Mouse (Mus musculus): ENCODE data around the gene Map1a.

Map1a gene

GRCm38 (mm10) chr2:121288901-121289729 is at the start of gene Map1a:
Gene Map1a, plus strand, starts transcription at chr2:121289600.
- DNase-seq (ENCODE audit: low spot score in 2 of 2), result peak; percentile 78 to 81

DNA sequence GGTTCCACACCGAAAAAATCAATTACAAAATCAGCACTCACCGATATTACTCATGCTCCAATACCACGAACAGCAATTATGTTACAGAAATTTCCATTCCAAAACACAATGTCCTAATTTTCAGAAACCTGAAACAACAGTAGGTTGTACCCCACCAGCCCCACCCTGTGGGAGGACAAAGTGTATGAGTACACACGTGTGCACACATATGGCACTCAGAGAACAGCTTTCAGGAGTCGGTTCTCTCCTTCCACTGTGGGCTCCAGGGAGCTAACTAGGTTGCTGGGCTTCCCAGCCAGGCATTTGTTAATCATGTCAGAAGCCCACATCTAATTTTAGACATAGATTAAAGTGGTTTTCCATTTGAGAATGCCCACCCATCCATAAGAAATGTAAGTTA is 45.3 kb upstream of the Map1a start:
- no peak for DNase-seq (ENCODE audit: low spot score in 2 of 2)

DNA sequence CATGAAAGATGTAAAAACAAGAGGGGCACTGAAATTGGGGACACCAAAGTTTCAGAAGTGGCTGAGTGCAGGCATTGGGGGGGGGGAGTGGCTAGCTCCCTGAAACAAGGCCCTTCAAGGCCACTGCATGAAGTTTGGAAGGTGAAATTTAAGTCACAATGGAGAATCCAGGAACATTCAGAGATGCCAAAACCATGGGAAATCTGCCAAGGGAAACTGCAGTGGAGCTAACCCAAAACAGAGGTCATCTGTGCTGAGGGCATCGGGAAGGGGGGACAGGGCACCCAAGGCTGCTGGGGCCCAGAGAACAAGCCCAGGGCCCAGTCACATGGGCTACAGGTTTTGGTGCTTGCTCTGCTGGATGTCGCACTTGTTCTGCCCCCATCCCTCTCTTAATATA is 39.6 kb upstream of the Map1a start:
- DNase-seq (ENCODE audit: low spot score in 2 of 2), result no peak

- no peak for DNase-seq (ENCODE audit: low spot score in 2 of 2)
Measured at GRCm38 (mm10) chr2:121268446-121268845, 21.0 kb upstream of the Map1a start.

- DNase-seq (ENCODE audit: low spot score in 2 of 2), result peak in 1 of 2 experiments; percentile 20
Measured at GRCm38 (mm10) chr2:121270521-121271235, 18.7 kb upstream of the Map1a start.

- DNase-seq (ENCODE audit: low spot score in 2 of 2), result peak; percentile 89
Measured at GRCm38 (mm10) chr2:121271236-121271927, 18.0 kb upstream of the Map1a start, which contains the start of gene Trp53bp1. Gene Trp53bp1, minus strand, starts transcription at chr2:121271407.

GRCm38 (mm10) chr2:121271928-121272516 is 17.4 kb upstream of the Map1a start:
- DNase-seq (ENCODE audit: low spot score in 2 of 2), result no peak

GRCm38 (mm10) chr2:121287850-121288249 is 1.6 kb upstream of the Map1a start:
- no peak for DNase-seq (ENCODE audit: low spot score in 2 of 2)

GRCm38 (mm10) chr2:121289730-121290540 is 535 bp downstream of the Map1a start:
- DNase-seq (ENCODE audit: low spot score in 2 of 2), result no peak

GRCm38 (mm10) chr2:121292316-121293013 is 3.1 kb downstream of the Map1a start:
- DNase-seq (ENCODE audit: low spot score in 2 of 2), result no peak

DNA sequence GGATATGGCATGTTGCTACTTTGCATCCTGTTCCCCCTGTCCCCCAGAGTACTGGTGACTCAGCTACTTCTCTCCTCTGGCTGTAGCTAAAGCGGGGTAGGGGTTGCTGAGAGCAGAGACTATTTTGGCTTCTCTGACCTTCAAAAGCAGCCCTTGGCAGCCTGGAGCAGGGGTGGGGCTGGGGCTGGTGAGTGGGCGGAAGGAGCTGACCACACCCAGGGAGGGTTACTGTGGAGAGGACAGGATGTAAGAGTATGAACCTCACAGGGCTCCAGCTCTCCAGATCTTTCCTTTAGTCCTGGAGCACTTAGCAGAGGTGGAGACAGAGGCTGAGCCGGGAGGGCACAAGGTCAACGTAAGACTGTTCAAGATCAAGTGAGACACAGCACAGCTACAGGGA is 4.8 kb downstream of the Map1a start:
- DNase-seq (ENCODE audit: low spot score in 2 of 2), result no peak

DNA sequence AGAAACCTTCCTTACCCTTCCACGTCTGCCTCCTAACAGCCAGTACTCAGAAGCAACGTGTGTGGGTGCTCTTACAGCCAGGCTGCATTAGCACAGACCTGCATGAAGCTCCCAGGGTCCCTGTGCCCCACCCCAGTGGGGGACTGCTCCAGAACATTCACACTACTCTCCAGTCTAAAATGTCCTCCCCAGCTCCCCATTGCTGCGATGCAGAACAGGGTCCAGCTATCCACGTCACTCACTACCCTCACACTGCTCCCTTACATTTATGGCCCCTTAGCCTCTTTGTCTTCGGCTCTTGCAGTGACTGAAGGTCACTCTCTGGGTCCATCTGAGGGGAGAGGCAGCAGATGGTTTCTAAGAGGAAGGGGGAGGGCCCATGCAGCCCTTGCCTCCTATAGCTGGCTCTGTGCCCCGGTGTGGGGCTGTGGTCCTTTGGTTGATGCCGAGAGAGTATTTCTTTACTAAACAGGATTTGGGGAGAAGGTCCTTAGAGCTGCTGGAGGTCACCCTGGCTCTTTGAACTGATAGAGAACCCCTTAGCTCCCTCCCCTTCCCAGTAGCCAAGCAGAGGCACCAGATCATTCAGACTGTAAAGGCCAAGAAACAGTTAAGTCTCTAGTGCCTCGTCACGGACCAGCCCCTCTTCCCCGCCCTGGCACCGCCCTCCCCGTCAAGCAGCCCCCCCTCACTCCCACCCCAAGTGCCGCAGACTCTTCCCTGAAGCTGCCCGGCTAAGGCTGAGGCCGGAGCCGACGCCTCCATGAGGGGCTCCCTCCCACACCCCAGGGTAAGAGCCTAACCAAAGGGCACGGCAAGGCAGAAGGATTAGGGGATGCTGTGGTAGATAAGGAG is 5.6 kb downstream of the Map1a start:
- no peak for DNase-seq (ENCODE audit: low spot score in 2 of 2)

DNA sequence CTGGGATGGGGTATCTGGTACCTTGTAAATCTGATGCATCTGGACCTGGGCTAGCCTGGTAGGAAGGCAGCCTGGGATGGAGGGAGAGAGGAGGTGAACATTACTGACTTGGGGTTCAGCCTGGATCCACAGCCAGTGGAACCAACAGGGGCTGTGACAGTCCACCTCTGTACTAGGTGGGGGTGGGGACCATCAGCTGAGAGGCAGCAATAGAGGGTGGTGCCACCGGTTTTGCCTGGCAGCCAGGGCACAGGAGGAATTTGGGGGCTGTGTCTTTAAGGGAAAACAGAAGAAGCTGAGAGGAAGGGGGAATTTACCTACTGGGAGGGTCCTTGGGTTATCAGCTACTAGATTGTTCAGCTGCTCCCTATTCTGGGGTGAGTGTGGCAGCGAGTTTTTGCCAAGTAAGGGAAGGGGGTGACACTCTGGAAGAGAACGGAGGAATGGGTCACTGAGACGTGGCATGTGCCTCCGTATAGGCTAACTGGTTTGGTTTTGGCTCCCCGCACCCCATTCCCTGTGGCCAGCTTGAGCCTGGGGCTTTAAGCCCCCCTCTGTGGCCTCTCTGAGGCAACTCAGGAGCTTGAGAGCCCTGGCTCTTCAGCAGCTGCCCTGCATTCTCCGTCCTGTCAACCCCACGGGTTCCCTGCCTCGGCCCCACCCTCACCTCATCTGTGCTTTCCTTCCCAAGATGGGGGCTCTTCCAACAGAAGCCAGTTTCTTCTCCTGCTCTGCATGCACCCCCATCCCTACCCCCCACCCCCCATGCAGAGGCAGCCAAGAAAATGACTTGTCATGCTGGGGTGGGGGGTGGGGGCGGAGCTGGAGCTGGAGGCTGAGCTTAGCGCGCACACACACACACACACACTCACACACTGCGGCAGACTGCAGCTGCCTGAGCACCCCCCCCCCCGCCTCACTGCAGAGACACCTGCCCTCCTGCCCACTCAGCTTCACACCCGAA is 6.5 kb downstream of the Map1a start:
- DNase-seq (ENCODE audit: low spot score in 2 of 2), result peak; percentile 16 to 34

DNA sequence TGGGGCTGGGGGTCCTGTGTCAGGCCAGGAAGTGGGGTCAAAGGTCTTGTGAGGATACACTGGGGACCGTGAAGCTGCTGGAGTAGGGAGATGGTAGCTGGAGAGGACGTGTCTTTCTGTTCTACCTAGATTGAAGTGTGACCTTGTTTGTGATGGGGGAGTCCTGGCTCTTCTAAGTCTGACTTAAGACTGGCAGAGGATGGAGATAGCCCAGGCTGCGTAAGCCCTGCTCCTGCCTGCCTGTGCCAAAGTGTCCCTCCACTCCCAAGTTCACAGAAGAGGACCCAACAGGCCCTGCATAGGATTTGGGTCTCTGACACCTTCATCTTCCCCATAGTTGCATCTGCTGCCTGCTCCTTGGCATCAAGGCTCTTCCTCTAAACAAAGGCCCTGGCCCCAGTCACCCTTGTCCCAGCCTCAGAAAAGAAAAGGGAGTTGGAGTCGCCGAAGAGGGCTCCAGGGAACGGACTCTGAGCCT is 7.4 kb downstream of the Map1a start:
- no peak for DNase-seq (ENCODE audit: low spot score in 2 of 2)

DNA sequence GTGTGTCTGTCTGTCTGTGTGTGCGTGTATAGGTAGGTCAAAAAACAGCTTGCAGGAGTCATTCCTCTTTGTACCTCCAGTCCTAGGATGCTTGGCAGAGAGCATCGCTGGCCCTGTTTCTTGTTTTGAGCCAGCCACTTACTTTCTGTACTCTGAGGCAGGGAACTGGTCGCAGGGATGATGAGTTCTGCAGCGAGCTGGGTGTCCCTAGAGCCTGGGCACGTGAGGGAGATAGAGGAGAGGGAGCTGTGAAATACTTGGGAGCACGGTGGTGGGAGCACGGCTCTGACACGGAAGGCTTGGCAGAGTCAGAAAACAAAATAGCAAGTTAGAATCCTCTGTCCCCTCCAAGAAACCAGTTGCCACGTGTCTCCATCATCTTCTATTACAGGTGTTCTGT is 8.3 kb downstream of the Map1a start:
- no peak for DNase-seq (ENCODE audit: low spot score in 2 of 2)

DNA sequence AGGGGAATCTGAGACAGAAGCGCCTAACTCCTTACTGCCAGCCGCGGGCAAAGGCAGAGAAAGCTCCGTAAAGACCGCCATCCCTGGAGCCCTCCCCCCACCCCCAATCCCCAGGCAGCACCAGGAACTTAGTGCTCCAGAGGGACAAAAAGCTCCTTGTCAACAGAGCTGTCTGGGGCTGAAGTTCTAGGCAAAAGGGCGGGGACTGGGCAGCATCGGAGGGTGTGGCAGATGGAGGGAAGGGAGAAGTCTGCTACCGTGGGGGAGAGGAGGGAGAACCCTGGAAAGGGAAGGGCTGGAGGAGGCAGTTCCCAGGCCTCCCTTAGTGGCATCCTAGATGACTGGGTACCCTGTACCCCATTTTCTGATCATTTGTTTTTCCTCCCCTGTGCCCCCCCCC is 8.7 kb downstream of the Map1a start:
- no peak for DNase-seq (ENCODE audit: low spot score in 2 of 2)

GRCm38 (mm10) chr2:121299471-121299870 is 10.1 kb downstream of the Map1a start:
- DNase-seq (ENCODE audit: low spot score in 2 of 2), result no peak

DNA sequence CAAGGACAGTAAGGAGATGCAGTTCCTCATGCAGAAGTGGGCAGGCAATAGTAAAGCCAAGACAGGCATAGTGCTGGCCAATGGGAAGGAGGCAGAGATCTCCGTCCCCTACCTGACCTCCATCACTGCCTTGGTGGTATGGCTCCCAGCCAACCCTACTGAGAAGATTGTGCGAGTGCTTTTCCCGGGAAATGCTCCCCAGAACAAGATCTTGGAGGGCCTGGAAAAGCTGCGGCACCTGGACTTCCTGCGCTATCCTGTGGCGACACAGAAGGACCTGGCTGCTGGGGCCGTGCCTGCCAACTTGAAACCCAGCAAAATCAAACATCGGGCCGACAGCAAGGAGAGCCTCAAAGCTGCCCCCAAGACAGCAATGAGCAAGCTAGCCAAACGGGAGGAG is 10.6 kb downstream of the Map1a start:
- no peak for DNase-seq (ENCODE audit: low spot score in 2 of 2)

Data from thymus, postnatal 10 days (tissue).